Mouse (Mus musculus) testis, adult 2 months (tissue): ENCODE results near the gene Anks3. TPM values are rescaled to one million over a fixed set of nuclear protein-coding genes. Genes with fewer than 3 reads are reported as not detected.

ENCODE experiments used
- H3K27ac ChIP-seq: fragments of 200-500 bp; 2 replicates; pipeline ENCODE4 v1.5.1; 2012; ENCODE audit warnings: low read depth, low read length; ENCODE audit not compliant: control insufficient read depth, insufficient read depth
- H3K27me3 ChIP-seq: fragments of 200-500 bp; 2 replicates; pipeline ENCODE4 v1.6.1; 2012; ENCODE audit warnings: mild to moderate bottlenecking, low read length, moderate library complexity; ENCODE audit not compliant: control insufficient read depth, insufficient read depth
- H3K36me3 ChIP-seq: fragments of 200-500 bp; 2 replicates; pipeline ENCODE4 v1.6.1; 2012; ENCODE audit warnings: mild to moderate bottlenecking, low read length; ENCODE audit not compliant: control insufficient read depth, insufficient read depth
- H3K4me1 ChIP-seq: fragments of 200-500 bp; 2 replicates; pipeline ENCODE4 v1.6.1; 2012; ENCODE audit warnings: low read length; ENCODE audit not compliant: control insufficient read depth, insufficient read depth
- H3K4me3 ChIP-seq: fragments of 200-500 bp; 2 replicates; pipeline ENCODE4 v1.5.1; 2012; ENCODE audit warnings: low read depth, mild to moderate bottlenecking, low read length, moderate library complexity, mixed read lengths; ENCODE audit not compliant: control insufficient read depth
- CTCF ChIP-seq: fragments of 200-500 bp; IDR thresholded peaks from 2 replicates; pipeline ENCODE4 v1.5.1; 2012; ENCODE audit warnings: low read depth, mild to moderate bottlenecking, inconsistent platforms, low read length, moderate library complexity; ENCODE audit not compliant: control insufficient read depth, insufficient read depth, insufficient replicate concordance
- POLR2A ChIP-seq: fragments of 200-500 bp; IDR thresholded peaks from 2 replicates; pipeline ENCODE4 v1.6.1; 2012; ENCODE audit warnings: low read depth, mild to moderate bottlenecking, inconsistent platforms, low read length, moderate library complexity; ENCODE audit not compliant: control insufficient read depth
- polyA plus RNA-seq: library from polyadenylated mRNA; depleted of rRNA; stranded (reverse); fragments of >200 nt; gene quantifications from 2 replicates; pipeline ENCODE4 v1.2.3, GENCODE M21; 2012; rRNA removed

Anks3 gene
- polyA plus RNA-seq, 1 experiment, result 39.3 TPM

- Histone ChIP-seq H3K4me1 (no peaks in the 10 kb centered on the region), H3K4me3 (no peak overlapping the region), H3K27ac (no peak overlapping the region), H3K27me3 (no peaks in the 10 kb centered on the region), H3K36me3 (no peaks in the 10 kb centered on the region)
- TF ChIP-seq CTCF, result no peak
- no peak for TF ChIP-seq POLR2A
These were observed 67.6 kb downstream of the Anks3 start for GRCm38 (mm10) chr16:4896249-4897027.

GRCm38 (mm10) chr16:4894201-4894908 is 69.7 kb downstream of the Anks3 start:
- Histone ChIP-seq H3K27me3 (no peaks in the 10 kb centered on the region), H3K27ac (no peak overlapping the region; the same call in 1 of the 2 replicates), H3K4me1 (no peaks in the 10 kb centered on the region; the same call in 1 of the 2 replicates), H3K36me3 (no peaks in the 10 kb centered on the region), H3K4me3 (no peak overlapping the region)
- TF ChIP-seq POLR2A (no peak), CTCF (no peak)

- peaks cover 3% of the 10 kb centered on the region; the same call in 1 of the 2 replicates for H3K4me1 ChIP-seq
- no peaks in the 10 kb centered on the region for H3K36me3 ChIP-seq
- H3K4me3 ChIP-seq, result no peak overlapping the region
- H3K27me3 ChIP-seq, result no peaks in the 10 kb centered on the region
- TF ChIP-seq POLR2A, result no peak
- no peak for TF ChIP-seq CTCF
- no peak overlapping the region for H3K27ac ChIP-seq
These were observed 71.8 kb downstream of the Anks3 start for GRCm38 (mm10) chr16:4892171-4892570.

Other genes starting within 250 kb of the Anks3 start
- gene Nmral1, start 244.8 kb downstream of the Anks3 start, polyA plus RNA-seq, result 1.8 and 2.2 TPM in 2 replicates
- 538 and 552 TPM in 2 replicates for gene Hmox2, start 237.8 kb downstream of the Anks3 start, polyA plus RNA-seq
- 55.2 and 57.0 TPM in 2 replicates for gene Cdip1, start 173.9 kb downstream of the Anks3 start, polyA plus RNA-seq
- gene 4930562C15Rik, start 128.8 kb downstream of the Anks3 start, polyA plus RNA-seq, result 55.3 and 61.1 TPM in 2 replicates
- 65.2 and 75.6 TPM in 2 replicates for gene Ubald1, start 83.9 kb downstream of the Anks3 start, polyA plus RNA-seq
- 29.1 and 29.6 TPM in 2 replicates for gene Mgrn1, start 78.0 kb downstream of the Anks3 start, polyA plus RNA-seq
- gene Nudt16l1, start 25.4 kb downstream of the Anks3 start, polyA plus RNA-seq, result 43.1 and 44.3 TPM in 2 replicates
- 558 and 561 TPM in 2 replicates for gene Sept12, start 33.6 kb upstream of the Anks3 start, polyA plus RNA-seq
- 1.7 and 4.3 TPM in 2 replicates for gene Smim22, start 43.1 kb upstream of the Anks3 start, polyA plus RNA-seq
- 277 and 305 TPM in 2 replicates for gene Rogdi, start 49.3 kb upstream of the Anks3 start, polyA plus RNA-seq
- gene Glyr1, start 85.7 kb upstream of the Anks3 start, polyA plus RNA-seq, result 44.5 and 45.3 TPM in 2 replicates
- 26.8 and 28.4 TPM in 2 replicates for gene Ubn1, start 85.9 kb upstream of the Anks3 start, polyA plus RNA-seq
- 0.16 and 0.45 TPM in 2 replicates for gene Ppl, start 168.2 kb upstream of the Anks3 start, polyA plus RNA-seq
- gene Sec14l5, start 182.9 kb upstream of the Anks3 start, polyA plus RNA-seq, result 0.06 and 0.07 TPM in 2 replicates
- gene Nagpa, start 239.8 kb upstream of the Anks3 start, polyA plus RNA-seq, result 11.4 and 13.1 TPM in 2 replicates